Mouse (Mus musculus) lung, postnatal 4 days (tissue): ENCODE data around the gene Syde2.

Experiments
- DNase-seq, 2 experiments: peaks; one replicate each; pipeline ENCODE4 v3.0.0; 2021

The Syde2 gene

DNA sequence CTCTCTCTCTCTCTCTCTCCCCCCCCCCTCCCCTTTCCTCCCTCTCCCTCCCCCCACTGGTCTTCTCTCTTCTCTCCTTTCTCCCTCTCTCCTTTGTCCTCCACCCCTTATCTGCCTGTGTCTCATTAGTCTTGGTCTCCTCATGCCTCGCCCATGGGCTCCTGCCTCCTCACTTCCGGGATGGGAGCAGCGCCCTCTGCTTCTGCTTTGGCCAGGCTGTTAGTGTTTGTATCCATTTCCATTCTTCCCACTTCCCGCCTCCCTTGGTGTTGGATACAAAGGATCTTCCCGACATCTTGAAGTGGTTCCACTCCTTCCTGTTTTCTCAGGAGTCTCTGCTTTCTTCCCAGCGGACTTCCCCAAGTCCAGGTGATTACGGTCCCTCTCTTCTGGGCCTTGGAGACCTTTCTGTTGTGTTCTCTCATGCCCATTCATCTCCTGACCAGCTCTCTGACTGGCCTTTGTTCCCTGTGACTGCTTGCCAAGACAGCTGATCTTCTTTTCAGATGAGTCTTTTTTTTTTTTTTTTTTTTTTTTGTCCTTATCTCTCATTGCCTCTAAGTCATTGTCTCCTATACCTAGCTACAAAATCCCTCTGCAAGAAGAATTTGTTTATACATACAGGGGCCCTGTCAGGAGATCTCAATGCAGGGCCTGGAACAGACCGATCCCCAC lies 24.0 kb downstream of the Syde2 start:
- DNase-seq = peak in 1 of 2 experiments; percentile 38

DNA sequence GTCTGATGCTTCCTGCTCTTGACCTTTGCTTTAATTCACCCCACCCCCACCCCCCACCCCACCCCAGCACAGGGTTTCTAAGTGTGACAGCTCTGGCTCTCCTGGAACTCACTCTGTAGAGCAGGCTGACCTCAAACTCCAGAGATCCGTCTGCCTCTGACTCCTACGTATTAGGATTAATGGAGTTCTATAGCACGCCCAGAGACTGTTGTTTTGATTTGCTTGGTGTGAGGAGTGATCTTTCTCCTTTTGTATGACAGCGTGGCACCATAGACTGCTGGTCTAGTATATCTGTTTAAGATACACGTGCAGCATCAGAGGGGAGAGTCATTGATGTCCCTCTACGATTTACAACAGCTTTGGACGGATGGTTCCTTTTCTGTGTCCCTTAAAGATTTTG lies 25.8 kb downstream of the Syde2 start:
- DNase-seq = no peak

DNA sequence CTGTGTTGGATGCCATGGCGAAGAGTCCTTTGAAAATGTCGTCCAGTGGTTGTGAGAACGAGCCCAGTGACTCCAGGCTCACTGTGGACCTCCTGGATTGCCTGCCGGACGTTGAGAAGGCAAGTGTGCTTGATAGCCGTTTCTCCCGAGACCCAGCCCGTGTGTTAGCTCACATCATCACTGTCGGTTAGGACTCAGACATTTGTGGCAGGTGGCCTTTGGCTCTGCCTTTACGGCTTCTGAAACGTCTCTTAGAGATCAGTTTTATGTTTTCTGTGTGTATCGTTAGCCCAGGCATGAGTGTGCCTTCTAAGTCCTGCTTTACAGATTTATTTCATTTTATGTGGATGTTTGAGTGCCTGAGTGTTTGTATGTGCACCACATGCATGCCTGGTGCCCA lies 26.7 kb downstream of the Syde2 start:
- DNase-seq = no peak

DNA sequence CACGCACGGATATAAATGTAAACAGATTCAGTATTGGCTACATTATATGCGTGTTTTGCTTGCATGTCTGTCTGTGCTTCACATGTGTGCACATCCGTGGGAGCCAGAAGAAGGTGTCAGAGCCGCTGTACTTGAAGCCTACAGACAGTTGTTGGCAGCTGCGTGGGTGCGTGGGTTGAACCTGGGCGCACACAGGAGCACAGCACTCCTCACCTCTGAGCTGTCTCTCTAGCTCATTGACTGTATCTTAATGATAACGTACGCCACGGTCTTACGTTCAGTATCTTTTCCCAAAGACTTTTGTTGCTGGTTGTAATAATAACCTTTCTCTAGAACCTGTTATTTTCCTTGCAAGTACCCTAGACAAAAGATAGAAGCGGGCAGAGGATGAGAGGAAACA lies 29.3 kb downstream of the Syde2 start:
- DNase-seq = no peak

DNA sequence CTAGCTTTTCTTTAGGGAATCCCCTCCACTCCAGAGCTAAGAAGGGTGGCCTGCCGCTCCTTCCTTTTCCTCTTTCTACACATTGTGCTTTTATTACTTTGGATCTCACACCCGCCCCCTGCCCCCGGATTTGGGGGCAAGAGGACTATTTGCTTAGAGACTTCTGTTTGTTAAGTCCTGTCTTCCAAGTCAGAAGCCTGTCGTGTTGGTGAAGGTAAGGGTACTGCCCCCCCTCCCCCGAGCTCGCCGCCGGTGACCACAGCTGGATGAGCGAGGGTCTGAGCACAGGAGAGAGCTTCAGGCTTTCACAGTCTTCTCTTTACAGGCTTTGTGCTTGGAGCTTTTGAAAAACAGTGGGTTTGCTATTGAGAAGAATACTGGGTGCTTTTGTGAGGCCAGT lies 29.9 kb downstream of the Syde2 start:
- no peak for DNase-seq

DNA sequence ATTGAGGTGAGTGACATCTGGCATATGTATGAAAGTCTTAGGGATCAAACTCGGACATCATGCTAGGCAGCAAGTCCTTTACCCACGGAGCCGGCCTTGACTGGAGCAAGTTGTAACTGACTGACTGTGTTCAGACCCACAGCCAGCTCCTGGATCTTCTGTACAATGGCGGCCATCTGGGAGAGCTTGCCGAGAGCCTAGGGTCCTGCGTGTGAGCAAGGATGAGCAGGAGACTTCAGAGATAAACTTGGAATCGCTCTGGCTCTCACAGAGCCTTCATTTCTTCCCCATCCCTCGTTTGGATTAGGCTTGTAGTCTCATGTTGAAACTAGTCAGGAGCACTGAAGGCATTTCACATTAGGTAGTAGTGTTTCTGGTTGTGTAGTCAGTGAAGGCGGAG lies 34.6 kb downstream of the Syde2 start:
- DNase-seq = no peak

DNA sequence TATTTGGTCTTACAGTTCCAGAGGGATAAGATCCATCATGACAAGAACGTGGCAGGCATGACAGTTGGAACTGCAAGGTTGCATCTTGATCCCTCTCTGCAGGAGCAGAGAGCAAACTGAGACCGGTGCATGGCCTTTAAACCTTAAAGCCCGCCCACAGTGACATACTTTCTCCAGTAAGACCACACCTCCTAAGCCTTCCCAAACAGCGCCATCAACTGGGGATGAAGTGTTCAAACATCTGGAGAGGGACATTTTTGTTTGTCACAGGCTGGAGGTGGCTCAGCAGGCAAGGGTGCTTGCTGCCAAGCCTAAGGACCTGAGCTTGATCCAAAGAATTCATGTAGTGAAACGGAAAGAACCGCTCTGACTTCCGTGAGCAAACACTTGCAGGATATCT lies 37.1 kb downstream of the Syde2 start:
- no peak for DNase-seq

DNA sequence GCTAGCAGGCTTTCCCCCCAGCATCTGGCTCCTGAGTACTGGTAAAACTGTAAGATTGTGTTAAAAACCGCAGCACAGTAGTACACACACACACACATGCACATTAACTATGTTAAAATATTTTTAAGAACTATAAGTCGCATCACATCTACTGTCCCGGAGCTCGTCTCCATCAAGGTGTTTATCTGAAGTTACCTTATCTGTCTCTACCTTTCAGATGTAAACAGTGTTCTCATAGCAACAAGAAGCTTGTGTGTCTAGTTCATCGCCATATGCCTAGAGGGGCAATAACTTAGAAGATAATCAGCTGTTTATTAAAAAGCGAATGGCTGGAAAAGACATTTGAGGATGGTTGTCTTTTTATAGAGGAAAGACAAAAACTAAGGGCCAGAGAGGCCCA lies 37.8 kb downstream of the Syde2 start:
- DNase-seq = no peak

DNA sequence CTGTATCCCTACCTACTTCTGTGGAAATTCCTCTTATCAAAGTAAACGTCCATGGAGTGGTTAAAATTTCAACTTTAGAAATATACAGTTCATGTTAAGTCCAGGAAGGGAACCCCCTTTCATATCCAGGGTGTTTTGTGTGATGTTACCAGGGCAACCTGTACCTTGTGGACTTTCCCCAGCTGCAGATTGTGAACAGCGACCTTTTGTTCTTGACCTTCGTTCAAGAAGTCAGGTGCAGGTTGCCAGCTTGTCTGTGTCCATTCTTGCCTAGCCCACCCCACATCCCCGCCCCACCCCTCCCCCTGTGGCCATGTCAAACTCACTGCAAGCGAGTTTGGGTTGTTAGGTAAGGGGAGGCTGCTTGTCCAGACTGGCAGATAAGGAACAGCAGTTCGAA lies 39.4 kb downstream of the Syde2 start:
- peak in 1 of 2 experiments; percentile 34 for DNase-seq

DNA sequence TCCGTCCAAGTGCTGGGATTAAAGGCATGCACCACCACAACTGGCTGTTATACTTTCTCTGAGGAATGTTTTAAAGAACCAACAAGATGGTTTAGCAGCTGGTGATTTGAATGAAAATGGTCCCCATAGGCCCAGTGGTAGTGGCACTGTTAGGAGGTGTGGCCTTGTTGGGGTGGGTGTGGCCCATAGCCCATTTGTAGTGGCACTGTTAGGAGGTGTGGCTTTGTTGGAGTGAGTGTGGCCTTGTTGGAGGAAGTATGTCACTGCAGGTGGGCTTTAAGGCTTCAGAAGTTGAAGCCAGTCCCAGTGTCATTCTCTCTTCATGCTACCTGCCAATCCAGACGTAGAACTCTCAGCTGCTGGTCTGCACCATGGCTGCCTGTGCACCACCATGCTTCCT lies 40.7 kb downstream of the Syde2 start:
- no peak for DNase-seq

DNA sequence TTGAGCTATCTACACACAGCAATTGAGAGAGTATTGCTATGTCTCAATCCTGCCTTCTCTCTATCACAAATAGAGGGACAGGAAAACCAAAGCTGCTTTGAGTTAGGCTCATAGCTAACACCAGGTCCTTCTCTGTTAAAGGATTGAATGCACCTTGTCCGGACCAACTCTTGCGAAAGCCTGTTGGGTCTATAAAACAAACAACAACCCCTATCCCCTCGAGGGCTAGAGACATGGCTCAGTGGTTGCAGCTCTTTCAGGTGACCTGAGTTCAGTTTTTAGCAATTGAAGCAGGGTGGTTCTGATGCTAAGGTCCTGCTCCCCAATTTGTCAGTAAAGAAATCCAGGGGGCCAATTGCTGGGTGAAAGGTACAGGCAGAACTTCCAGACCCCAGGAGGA lies 41.6 kb downstream of the Syde2 start:
- DNase-seq = no peak

DNA sequence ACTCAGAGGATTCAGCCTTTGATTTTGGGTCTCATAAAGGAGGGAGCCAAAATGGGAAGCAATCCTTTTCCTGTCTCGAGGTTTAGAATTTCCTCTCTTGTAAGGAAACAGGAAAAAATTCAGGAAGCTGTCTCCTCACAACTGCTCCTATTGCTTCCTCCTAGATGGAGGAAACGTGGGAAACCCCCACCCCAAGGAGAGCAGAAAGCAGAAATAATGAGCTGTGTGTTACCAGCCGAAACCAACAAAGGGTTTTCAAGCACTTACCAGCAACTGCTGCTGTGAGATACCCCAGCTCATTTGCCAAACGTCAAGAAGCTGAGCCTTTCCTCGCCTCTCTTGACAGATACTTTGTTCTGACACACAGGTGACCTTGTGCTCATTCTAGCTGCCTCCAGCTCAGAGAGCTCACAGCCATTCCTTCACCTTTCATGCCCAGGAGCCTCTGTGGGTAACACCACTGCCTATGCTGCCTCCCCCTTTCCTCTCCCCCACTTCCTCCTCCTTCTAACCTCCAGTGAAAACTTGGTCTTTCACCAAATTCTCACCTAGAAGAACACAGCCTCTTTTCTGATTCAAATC lies 42.7 kb downstream of the Syde2 start:
- DNase-seq = no peak

DNA sequence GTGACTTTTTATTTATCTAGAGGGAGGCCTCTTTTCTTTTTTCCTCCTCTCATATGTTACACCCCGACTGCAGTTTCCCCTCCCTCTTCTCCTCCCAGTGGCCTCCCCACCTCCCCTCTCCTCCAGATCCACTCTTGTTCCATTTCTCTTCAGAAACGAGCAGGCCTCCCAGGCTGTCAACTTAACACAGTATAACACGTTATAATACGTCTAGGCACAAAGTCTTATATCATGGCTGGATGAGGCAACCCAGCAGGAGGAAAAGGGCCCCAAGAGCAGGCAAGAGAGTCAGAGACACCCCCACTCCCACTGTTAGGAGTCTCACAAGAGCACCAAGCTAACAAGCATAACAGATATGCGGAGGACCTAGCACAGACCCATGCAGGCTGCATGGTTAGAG lies 45.3 kb downstream of the Syde2 start:
- DNase-seq = no peak

DNA sequence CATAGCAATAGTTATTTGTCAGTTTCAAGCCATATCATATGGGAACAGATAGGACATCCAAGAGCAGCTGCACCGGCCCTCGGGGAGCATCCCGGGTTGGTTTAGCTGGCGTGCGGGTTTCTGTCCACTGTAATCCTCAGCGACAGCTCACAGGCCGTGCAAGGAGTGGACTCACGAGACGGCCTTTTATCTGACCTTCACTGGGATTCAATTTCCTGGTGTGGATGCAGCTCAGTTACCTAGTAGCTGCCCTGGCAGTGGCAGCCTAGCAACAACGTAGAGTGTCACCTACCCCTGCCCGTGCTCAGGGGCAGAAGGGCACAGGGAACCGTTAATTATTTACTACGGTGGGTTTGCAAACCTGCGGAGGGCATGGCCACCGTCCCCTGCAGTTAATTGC lies 50.2 kb downstream of the Syde2 start:
- no peak for DNase-seq

DNA sequence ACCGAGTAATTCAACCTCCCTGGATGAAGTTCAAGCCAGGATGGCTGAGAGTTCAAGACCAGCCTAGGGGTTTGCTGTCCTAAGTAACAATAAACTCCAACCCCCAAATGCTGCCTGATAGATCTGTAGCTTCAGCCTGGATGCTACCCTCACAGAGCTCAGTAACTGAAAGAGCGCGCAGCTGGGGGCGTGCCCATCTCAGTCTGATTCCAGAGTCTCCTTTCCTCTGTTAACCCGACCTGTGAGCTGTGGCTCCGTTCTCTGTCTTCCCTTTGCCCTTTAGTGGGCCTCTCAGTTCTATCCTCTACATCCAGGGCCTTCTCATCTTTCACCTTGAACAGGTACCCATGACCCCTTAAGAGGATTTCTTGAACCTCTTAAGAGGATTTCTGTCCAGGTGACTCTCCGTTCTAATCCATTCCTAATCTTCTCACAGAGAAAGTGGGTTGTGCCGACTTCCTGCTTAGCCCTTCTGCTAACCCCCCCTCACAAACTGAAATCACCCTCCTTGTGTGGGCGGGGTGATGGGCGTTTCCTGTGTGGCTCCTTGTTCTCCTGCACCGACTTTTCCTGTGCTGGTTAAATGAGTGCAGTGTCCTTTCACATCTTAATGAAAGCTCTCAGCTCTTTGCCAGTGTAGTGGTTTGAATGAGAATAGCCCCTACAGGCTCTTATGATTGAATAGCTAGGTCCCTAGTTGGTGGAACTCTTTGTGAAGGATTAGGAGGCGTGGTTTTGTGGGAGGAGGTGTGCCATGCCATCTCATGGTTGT lies 51.6 kb downstream of the Syde2 start:
- DNase-seq = no peak

DNA sequence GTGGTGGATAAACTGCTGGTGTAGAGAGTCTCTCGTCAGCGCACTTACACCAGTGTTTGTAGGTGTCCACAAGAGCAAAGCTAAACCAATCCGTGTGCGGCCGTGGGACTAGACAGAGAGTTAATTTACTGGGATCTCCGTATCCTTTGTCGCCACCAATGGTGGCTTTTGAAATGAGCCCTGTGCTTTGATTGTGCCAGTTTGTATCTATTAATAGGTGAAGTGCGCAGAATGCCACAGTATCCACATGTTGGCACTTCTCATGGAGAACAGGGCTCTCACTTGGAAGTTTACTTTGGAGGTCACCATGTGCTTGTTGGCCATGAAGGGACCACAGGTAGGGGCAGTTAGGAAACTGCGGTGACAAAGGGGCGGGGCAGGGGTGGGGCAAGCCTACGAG lies 53.7 kb downstream of the Syde2 start:
- DNase-seq = no peak

DNA sequence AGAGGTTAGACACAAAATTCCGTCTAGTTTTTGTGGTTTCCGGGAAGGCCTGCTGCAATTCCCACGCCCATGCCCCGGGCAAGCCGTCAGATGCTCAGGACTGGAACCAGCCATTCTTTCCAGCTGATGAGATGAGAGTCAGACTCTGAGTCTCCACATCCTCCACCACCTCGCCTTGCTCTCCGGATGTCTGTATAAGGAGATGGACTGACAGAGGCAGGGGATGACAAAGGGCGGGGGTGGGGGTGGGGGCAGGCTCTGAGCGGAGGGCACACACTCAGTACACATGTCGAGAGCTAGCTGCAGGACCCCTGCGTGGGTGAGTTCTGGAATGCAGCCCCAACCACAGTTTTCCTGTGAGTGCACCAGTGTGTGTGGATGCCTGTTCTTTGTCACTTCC lies 57.3 kb downstream of the Syde2 start:
- peak; percentile 35 to 39 for DNase-seq

DNA sequence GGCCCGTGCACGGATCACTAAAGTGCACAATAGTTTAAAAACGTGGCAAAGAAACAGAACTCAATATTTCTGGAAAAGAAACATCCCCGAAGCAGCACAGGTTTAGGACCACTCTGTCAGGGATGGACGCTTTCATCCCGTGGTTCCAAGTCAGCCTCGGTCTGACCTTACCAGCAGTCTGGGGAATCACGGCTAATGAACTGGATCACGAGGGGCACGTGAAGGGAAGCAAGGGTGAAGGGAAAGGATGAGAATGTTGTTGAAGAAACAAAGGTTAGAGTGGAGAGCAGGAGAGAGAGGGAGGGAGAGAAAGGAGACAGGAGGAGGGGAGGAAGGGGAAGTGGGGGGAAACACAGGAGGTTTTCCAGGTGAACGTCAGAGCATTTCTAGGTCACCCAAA lies 58.4 kb downstream of the Syde2 start:
- DNase-seq = no peak

DNA sequence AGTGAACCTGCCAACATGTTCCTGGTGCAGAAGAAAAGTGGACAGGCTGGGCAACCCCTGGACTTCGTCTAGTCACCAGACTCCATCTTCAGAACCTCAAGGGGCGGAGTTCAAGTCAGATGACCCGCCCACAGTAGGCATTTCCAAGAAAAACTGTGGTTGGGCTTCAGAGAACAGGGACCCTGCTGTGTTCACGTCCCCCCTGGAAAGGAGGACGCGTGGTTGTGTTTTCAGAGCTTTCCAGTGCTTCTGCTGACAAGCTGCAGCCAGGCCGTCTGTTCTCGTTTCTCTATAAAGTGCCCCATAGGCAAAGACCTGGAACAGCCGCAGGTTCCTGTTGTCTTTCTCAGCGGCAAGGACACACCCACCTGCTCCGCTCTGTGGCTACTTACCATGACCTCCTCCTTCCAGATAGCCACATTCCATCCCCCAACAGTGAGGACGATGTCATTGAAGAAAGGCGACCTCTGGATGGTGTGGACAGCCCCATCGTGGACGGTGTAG lies 60.1 kb downstream of the Syde2 start:
- peak; percentile 73 to 75 for DNase-seq

DNA sequence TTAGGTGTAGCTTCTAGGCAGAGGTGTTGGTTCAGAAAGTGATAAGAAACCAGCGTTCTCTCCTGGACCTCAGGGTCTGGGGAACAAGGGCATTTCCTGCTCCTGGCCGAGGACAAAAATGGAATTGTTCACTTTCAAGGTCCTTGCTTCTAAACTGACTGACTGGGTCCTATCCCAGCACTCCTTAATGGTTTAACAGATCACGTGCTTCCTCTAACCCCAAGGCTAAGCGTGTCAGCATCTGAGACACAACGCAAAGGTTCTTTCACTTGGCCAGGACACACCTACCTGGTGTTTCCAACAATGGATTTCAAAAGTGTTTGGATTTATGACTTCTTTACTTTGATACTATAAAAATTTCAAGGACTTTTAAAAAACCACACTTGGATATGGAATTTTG lies 62.3 kb downstream of the Syde2 start:
- no peak for DNase-seq

DNA sequence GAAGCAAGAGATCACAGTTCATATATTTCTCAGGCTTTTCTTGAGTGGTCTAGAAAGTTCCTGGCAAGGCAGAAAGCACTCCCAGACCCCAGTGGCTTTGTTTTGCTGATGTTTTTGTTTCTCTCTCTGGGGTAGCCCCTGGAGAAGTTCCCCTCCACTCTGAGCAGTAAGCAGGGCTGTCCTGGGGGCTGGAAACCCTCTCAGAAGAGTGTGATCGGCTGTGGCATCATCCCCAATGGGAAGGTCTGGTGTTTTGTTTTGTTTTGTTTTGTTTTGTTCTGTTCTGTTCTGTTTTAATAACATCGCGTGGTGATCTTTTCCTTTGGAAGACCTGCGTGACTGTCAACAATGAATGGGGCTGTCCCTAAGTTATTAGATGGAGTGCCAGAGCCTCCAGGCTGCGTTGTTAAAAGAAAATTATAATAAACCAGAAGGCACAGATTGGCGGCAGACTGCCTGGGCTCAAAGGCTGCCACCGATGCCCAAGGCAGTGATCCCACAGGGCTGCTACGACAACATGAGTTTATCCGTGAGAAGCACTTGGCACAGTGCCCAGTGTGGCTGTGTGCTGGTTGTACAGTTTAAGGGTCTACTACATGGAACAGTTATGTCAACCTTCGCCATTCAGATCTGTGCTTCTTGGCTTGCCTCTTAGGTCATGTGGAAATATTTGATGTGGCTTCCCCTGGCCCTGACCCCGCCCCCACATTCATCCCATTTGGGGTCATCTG lies 63.8 kb downstream of the Syde2 start:
- peak; percentile 38 to 50 for DNase-seq

DNA sequence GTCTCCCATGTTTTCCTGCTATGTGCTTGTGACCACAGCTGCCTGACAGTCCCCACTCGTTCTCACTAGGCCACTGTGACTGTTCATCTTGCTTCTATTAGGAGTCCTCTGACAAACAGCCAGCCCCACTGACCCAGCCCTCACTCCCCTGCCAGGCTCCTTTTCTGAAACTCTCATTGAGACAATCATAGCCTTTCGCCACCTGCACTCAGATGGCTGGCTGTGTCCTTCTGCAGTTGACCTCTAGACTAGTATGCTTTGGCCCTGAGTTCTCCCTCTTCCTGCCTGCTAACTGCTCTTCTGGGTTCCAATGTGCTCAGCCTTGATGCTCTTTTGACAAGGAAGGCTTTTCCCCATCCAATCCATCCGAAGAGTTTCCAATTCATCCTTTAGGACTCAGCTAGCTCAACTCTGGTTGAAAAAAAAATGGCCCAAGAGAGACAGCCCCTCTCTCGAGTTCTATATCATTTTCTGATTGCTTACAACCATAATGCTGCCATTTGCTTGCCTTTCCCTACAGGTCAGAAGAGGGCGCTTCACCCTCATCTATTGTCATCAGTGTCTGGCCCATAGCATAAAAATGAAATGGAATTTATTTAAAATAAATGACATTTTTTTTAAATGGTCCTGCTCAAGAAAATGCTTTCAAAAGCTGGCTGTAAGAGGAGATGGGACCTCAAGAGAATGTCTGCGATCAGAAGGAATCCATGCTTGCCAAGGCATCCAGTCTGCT lies 65.6 kb downstream of the Syde2 start:
- no peak for DNase-seq

DNA sequence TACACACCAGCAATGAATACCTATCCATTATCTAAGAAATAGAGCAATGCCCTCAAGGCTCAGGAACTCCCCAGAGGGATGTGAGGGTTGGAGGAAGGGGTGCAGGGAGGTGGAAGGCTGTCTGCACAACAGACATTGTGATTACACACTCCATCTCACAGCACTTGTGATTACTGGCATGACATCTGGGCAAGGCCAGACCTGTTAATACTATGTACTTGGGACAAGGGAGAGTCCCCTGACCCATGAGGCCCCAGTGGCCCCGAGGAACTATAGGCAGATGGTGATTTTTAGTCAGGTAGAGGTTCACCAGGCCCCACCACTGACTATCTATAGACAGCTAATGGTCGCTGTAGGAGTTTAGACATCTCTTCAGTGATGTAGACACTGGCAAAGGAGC lies 66.2 kb downstream of the Syde2 start:
- DNase-seq = no peak
